Mouse (Mus musculus): ENCODE data around the gene Gm9376.

Gene Gm9376

DNA sequence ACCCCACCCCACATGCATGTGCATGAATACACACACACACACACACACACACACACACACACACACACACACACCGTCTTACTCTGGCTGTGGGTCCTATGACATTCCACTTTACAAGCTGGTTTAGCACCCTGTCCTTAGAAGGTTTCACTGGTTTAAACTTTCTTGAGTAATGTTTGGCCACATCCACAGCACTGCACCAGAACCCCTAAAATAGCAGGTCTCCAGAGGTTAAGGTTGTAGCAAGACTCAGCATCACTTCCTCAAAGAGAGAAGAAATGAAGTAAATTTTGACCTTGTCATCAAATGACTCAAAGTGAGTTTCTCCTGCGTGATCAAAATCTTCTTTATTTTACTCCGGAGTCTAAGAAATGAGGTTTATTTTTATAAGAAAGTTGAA is 15.5 kb downstream of the Gm9376 start:
- no peak for DNase-seq (ENCODE audit: low read depth, low spot score)

- peak; percentile 27 for DNase-seq (ENCODE audit: low read depth, low spot score)
Measured at GRCm38 (mm10) chr14:118282917-118283316, 16.2 kb downstream of the Gm9376 start.

- DNase-seq (ENCODE audit: low read depth, low spot score), result no peak
Measured at GRCm38 (mm10) chr14:118286096-118286495, 19.3 kb downstream of the Gm9376 start.

GRCm38 (mm10) chr14:118289133-118289532 is 22.4 kb downstream of the Gm9376 start:
- no peak for DNase-seq (ENCODE audit: low read depth, low spot score)

- no peak for DNase-seq (ENCODE audit: low read depth, low spot score)
Measured at GRCm38 (mm10) chr14:118290009-118290408, 23.2 kb downstream of the Gm9376 start.

DNA sequence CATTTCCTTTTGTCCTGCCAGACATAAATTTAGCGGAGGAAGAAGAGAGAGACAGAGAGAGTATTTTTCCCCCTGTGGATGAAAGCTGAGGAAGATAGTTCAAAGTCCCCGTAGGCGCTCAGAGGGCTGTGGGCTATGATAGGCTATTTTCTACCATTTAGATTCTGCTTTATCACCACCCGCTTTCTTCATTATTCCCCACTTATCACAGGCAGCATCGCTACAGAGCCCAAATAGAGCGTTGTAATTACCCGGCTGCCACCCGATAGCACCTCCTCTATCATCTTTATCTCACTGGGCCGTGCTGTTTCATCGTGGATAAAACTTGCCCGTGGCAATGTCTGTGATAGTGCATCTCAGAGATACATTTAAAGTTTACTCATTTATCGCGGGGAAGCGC is 35.8 kb downstream of the Gm9376 start:
- no peak for DNase-seq (ENCODE audit: low read depth, low spot score)

- peak; percentile 40 for DNase-seq (ENCODE audit: low read depth, low spot score)
Measured at GRCm38 (mm10) chr14:118304560-118304959, 37.8 kb downstream of the Gm9376 start.

DNA sequence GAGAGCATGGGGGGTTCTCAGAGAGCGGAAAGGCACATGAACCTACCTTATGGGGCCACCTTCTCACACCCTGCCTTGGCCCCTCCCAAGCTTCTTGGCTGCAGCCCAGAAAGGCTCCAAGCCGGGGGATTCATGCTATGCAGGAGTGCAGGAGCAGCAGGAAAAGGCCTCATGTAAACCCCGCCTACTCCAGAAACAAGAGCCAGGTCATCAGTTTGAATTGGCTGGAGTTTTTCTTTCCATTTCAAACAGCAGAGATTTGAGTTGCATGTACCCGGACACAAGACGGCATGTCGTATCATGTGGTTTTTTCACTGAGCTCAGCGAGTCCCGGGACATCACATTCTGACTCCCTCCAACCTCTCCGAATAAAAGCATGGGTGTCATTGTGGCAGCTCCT is 39.2 kb downstream of the Gm9376 start:
- no peak for DNase-seq (ENCODE audit: low read depth, low spot score)

GRCm38 (mm10) chr14:118307060-118307459 is 40.3 kb downstream of the Gm9376 start:
- no peak for DNase-seq (ENCODE audit: low read depth, low spot score)

DNA sequence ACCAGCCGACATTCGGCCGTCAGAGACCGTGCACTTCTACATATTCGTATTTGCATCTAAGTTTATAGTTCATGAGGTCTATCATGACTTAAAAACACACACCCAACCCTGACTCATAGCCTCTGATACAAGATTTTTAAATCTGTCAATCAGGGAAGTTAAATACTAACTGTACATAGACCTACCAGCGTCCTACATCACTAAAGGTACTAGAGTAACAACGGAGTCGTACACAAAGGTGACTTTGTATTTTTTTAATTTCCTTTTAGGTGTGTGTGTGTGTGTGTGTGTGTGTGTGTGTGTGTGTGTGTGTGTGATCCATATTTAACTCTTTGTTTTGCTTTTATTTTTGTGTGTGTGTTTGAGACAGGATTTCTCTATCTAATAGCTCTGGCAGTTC is 44.9 kb downstream of the Gm9376 start:
- DNase-seq (ENCODE audit: low read depth, low spot score), result no peak

GRCm38 (mm10) chr14:118312664-118313063 is 45.9 kb downstream of the Gm9376 start:
- DNase-seq (ENCODE audit: low read depth, low spot score), result peak; percentile 45

DNA sequence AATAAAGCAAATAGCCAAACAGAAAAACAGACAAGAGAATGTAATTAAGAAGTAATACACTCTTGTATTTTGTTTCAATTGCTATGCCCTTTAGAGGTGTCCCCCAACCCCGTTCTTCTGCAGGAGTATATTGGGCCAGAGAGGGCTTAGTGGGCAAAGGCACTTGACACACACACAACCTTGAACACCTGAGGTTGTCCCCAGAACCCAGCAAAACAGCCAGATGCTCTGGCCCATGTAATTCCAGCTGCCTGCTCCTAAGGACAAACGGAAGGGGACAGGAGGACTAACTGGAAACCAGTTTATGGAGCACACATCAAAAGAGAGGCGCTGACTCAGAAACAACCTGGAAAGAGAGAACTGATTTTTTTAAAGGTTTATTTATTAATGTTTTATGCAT is 47.2 kb downstream of the Gm9376 start:
- no peak for DNase-seq (ENCODE audit: low read depth, low spot score)

- no peak for DNase-seq (ENCODE audit: low read depth, low spot score)
Measured at GRCm38 (mm10) chr14:118317260-118317659, 50.5 kb downstream of the Gm9376 start.
